8 mouse cellular contexts compared by ENCODE assay signal in genomic region chr13:23411311-23412210, GRCm38 (mm10). TPM values are rescaled to one million over a fixed set of nuclear protein-coding genes. Genes with fewer than 3 reads are reported as not detected.
A peak's percentile ranks its signal among the peaks of the same experiment; 100 is the strongest.
DNase-seq lines count a peak whose midpoint lies in the region; ATAC-seq and TF ChIP-seq lines count a peak whose summit lies in the region.

No protein-coding gene starts in this region.

- no peaks in the 10 kb centered on the region for H3K9me3 ChIP-seq in kidney, embryonic 14.5 days (ENCODE audit: control insufficient read depth, low read length)
- no peaks in the 10 kb centered on the region for H3K9me3 ChIP-seq in MEL (replicated peaks; ENCODE audit: insufficient read depth, low read length)
- no peaks in the 10 kb centered on the region for H3K9me3 ChIP-seq in hindbrain, embryonic 15.5 days
- no peaks in the 10 kb centered on the region for H3K9me3 ChIP-seq in stomach, postnatal 0 days (ENCODE audit: control insufficient read depth, low read length)

- no peak for TF ChIP-seq POLR2A in MEL (IDR thresholded peaks at IDR 0.05; ENCODE audit: control insufficient read depth in 1 of 2, insufficient read depth in 1 of 2, low read depth in 1 of 2, low read length in 2 of 2, poor library complexity in 1 of 2)

- peak; percentile 44; the same call in 1 of the 2 replicates for ATAC-seq in kidney, embryonic 14.5 days (ENCODE audit: low FRiP score, low TSS enrichment)
- ATAC-seq in hindbrain, embryonic 15.5 days (ENCODE audit: low FRiP score, low read depth): peak; percentile 32; the same call in 1 of the 2 replicates
- peak; percentile 51 for ATAC-seq in megakaryocyte progenitor cell, adult 5-6 weeks (replicated peaks; ENCODE audit: poor library complexity)
- no peak for ATAC-seq in stomach, postnatal 0 days (ENCODE audit: low FRiP score, low TSS enrichment)

- TF ChIP-seq EP300 in MEL (IDR thresholded peaks at IDR 0.05; ENCODE audit: low read depth in 1 of 2, low read length in 2 of 2): no peak
- no peak for TF ChIP-seq EP300 in stomach, postnatal 0 days (optimal IDR thresholded peaks at IDR 0.05)

- no peak overlapping the region for H3K27ac ChIP-seq in kidney, embryonic 14.5 days (ENCODE audit: low read depth, low read length)
- no peak overlapping the region for H3K27ac ChIP-seq in MEL (ENCODE audit: control insufficient read depth, low read depth, low read length)
- no peak overlapping the region for H3K27ac ChIP-seq in hindbrain, embryonic 15.5 days (replicated peaks)
- H3K27ac ChIP-seq in stomach, postnatal 0 days (replicated peaks): no peak overlapping the region

- H3K79me2 ChIP-seq in MEL (ENCODE audit: control insufficient read depth, insufficient read depth, low read length, poor library complexity): no peaks in the 10 kb centered on the region

- H3K4me2 ChIP-seq in kidney, embryonic 14.5 days (replicated peaks; ENCODE audit: low read depth, low read length): peak overlapping the region; percentile 66
- H3K4me2 ChIP-seq in hindbrain, embryonic 15.5 days: peak overlapping the region; percentile 70
- H3K4me2 ChIP-seq in stomach, postnatal 0 days (replicated peaks; ENCODE audit: low read depth): peak overlapping the region; percentile 51

- TF ChIP-seq RAD21 in MEL (IDR thresholded peaks at IDR 0.05; ENCODE audit: low read depth, low read length): no peak

- peak in 2 of 3 experiments; percentile 41 to 65; a peak in 4 of 6 replicates for TF ChIP-seq CTCF in MEL (IDR thresholded peaks at IDR 0.05 in 2 of 3, conservative IDR thresholded peaks at IDR 0.05 in 1 of 3; ENCODE audit: control insufficient read depth in 1 of 3, insufficient read depth in 1 of 3, low read depth in 2 of 3, low read length in 3 of 3, poor library complexity in 1 of 3, severe bottlenecking in 1 of 3)
- peak; percentile 8; the same call in 1 of the 2 replicates for TF ChIP-seq CTCF in stomach, postnatal 0 days (IDR thresholded peaks at IDR 0.05; ENCODE audit: low read depth)

- no peaks in the 10 kb centered on the region for H3K36me3 ChIP-seq in kidney, embryonic 14.5 days (ENCODE audit: control insufficient read depth, insufficient read depth, low read length)
- peaks cover 0 to 2% of the 10 kb centered on the region in 2 experiments; a peak in 1 of 4 replicates for H3K36me3 ChIP-seq in MEL (ENCODE audit: control insufficient read depth in 1 of 2, insufficient read depth in 2 of 2, low read length in 2 of 2)
- H3K36me3 ChIP-seq in hindbrain, embryonic 15.5 days: no peaks in the 10 kb centered on the region
- H3K36me3 ChIP-seq in stomach, postnatal 0 days (ENCODE audit: control insufficient read depth, insufficient read depth, low read length): no peaks in the 10 kb centered on the region

- no peak for DNase-seq in kidney, postnatal 4 days
- DNase-seq in MEL (ENCODE audit: low read depth, low spot score): peak; percentile 96
- DNase-seq in embryo, embryonic 10 days (ENCODE audit: low spot score): peak; percentile 81
- DNase-seq in stomach, postnatal 0 days (ENCODE audit: low spot score): no peak
- DNase-seq in kidney, postnatal 10 days: no peak

- peaks cover 6% of the 10 kb centered on the region; the same call in 1 of the 2 replicates for H3K4me1 ChIP-seq in kidney, embryonic 14.5 days (ENCODE audit: control insufficient read depth, insufficient read depth, low read length)
- 0 out of 4 replicates have a peak, but pooled peaks cover 0 to 3% of the 10 kb centered on the region in 2 experiments for H3K4me1 ChIP-seq in MEL (ENCODE audit: control insufficient read depth in 1 of 2, insufficient read depth in 2 of 2, low read length in 2 of 2)
- H3K4me1 ChIP-seq in hindbrain, embryonic 15.5 days (replicated peaks): 0 out of 2 replicates have a peak, but pooled peaks cover 11% of the 10 kb centered on the region
- no peaks in the 10 kb centered on the region for H3K4me1 ChIP-seq in stomach, postnatal 0 days (replicated peaks; ENCODE audit: control insufficient read depth, insufficient read depth)

- no peak overlapping the region for H3K9ac ChIP-seq in kidney, embryonic 14.5 days (ENCODE audit: low read depth, low read length)
- H3K9ac ChIP-seq in MEL (ENCODE audit: control insufficient read depth, low read depth, low read length, poor library complexity, severe bottlenecking): peak overlapping the region; percentile 36
- peak overlapping the region; percentile 41; the same call in 1 of the 2 replicates for H3K9ac ChIP-seq in hindbrain, embryonic 15.5 days
- H3K9ac ChIP-seq in stomach, postnatal 0 days (ENCODE audit: low read length): no peak overlapping the region

- H3K4me3 ChIP-seq in kidney, embryonic 14.5 days (ENCODE audit: low read length): peak overlapping the region; percentile 37
- H3K4me3 ChIP-seq in MEL (ENCODE audit: control insufficient read depth in 1 of 2, insufficient read depth in 1 of 2, low read depth in 2 of 2, low read length in 2 of 2): peak overlapping the region; percentile 36 to 58
- H3K4me3 ChIP-seq in hindbrain, embryonic 15.5 days: peak overlapping the region; percentile 46
- H3K4me3 ChIP-seq in stomach, postnatal 0 days (ENCODE audit: low read depth, low read length): peak overlapping the region; percentile 30

- H3K27me3 ChIP-seq in kidney, embryonic 14.5 days (ENCODE audit: control insufficient read depth, insufficient read depth, low read length): no peaks in the 10 kb centered on the region
- H3K27me3 ChIP-seq in MEL (ENCODE audit: control insufficient read depth in 1 of 2, insufficient read depth in 2 of 2, low read length in 2 of 2): peaks cover 10 to 13% of the 10 kb centered on the region in 2 experiments
- peaks cover 31% of the 10 kb centered on the region for H3K27me3 ChIP-seq in hindbrain, embryonic 15.5 days
- H3K27me3 ChIP-seq in stomach, postnatal 0 days (ENCODE audit: control insufficient read depth, insufficient read depth, low read length): no peaks in the 10 kb centered on the region

- WGBS in kidney, embryonic 14.5 days: 3% methylated on average over 29 of the region's 29 CpGs
- WGBS in hindbrain, embryonic 15.5 days: 3% methylated on average over 29 of the region's 29 CpGs
- WGBS in stomach, postnatal 0 days: 10% methylated on average over 29 of the region's 29 CpGs

TF ChIP-seq in MEL, 35 proteins besides CTCF, POLR2A, EP300 and RAD21 (continues in another document):
- peak; percentile 48 for TF ChIP-seq GATA1 (IDR thresholded peaks at IDR 0.05; ENCODE audit: low read depth, low read length)
- peak; percentile 42; the same call in 1 of the 2 replicates for TF ChIP-seq MXI1 (IDR thresholded peaks at IDR 0.05; ENCODE audit: low read depth, low read length)
- TF ChIP-seq TAL1 (IDR thresholded peaks at IDR 0.05; ENCODE audit: low read length): no peak
- TF ChIP-seq GABPA (IDR thresholded peaks at IDR 0.05; ENCODE audit: low read depth, low read length): no peak
- no peak for TF ChIP-seq ZMIZ1 (IDR thresholded peaks at IDR 0.05; ENCODE audit: low read depth, low read length)
- TF ChIP-seq ZKSCAN1 (IDR thresholded peaks at IDR 0.05; ENCODE audit: low read depth, low read length): no peak
- peak; percentile 74; the same call in 1 of the 2 replicates for TF ChIP-seq MYC (IDR thresholded peaks at IDR 0.05; ENCODE audit: low read depth, low read length)
- TF ChIP-seq ETS1 (IDR thresholded peaks at IDR 0.05; ENCODE audit: low read depth, low read length): no peak; the same call in 1 of the 2 replicates
- no peak; the same call in 1 of the 2 replicates for TF ChIP-seq KAT2A (conservative IDR thresholded peaks at IDR 0.05; ENCODE audit: low read depth, low read length)
- TF ChIP-seq NELFE (IDR thresholded peaks at IDR 0.05; ENCODE audit: low read depth, low read length): no peak
- TF ChIP-seq MAFK (IDR thresholded peaks at IDR 0.05; ENCODE audit: borderline replicate concordance, low read depth, low read length): peak; percentile 85
- no peak for TF ChIP-seq MEF2A (IDR thresholded peaks at IDR 0.05; ENCODE audit: extremely low read depth, insufficient replicate concordance, low read depth, low read length, poor library complexity, severe bottlenecking)
- TF ChIP-seq SMC3 (IDR thresholded peaks at IDR 0.05; ENCODE audit: low read depth, low read length): no peak
- no peak for TF ChIP-seq NRF1 (IDR thresholded peaks at IDR 0.05; ENCODE audit: insufficient read depth, low read depth, low read length, poor library complexity, severe bottlenecking)

RNA-seq across cellular contexts. Expression of gene Abt1, which starts 12.1 kb away (rescaled TPM):
- polyA plus RNA-seq in kidney, embryonic 14.5 days (2014; fragmentation: Nextera tagmentation; extraction: Ambion mirVana): 12.5 and 13.5 TPM in 2 replicates
- total RNA-seq in MEL (2012; rRNA removed): 12.5 and 16.2 TPM in 2 replicates
- polyA plus RNA-seq in MEL (2012; ENCODE audit: insufficient read depth in 1 of 2, insufficient read length in 2 of 2, low read depth in 1 of 2, low replicate concordance in 2 of 2, missing spikeins in 1 of 2): 10 to 100 TPM in 1 of 2 experiments, not detected in 1; 14.2 TPM
- polyA plus RNA-seq in hindbrain, embryonic 15.5 days (2015; fragmentation: Nextera tagmentation; extraction: Ambion mirVana): 8.8 and 9.1 TPM in 2 replicates
- total RNA-seq in megakaryocyte progenitor cell, adult 5-6 weeks (2015): 7.1 and 7.4 TPM in 2 replicates
- 9.5 and 11.0 TPM in 2 replicates for total RNA-seq in megakaryocyte progenitor cell, adult 5-6 weeks (2017)
- 7.1 and 7.4 TPM in 2 replicates for polyA plus RNA-seq in stomach, postnatal 0 days (2015; fragmentation: Nextera tagmentation; extraction: Ambion mirVana)

RNA-seq across cellular contexts. Expression of gene Zfp322a, which starts 42.6 kb away (rescaled TPM):
- polyA plus RNA-seq in kidney, embryonic 14.5 days (2014; fragmentation: Nextera tagmentation; extraction: Ambion mirVana): 43.9 and 55.5 TPM in 2 replicates
- 7.0 and 8.4 TPM in 2 replicates for total RNA-seq in MEL (2012; rRNA removed)
- polyA plus RNA-seq in MEL (2012; ENCODE audit: insufficient read depth in 1 of 2, insufficient read length in 2 of 2, low read depth in 1 of 2, low replicate concordance in 2 of 2, missing spikeins in 1 of 2): 1 to 10 TPM in 1 of 2 experiments, not detected in 1; 5.7 TPM
- 42.8 and 46.5 TPM in 2 replicates for polyA plus RNA-seq in hindbrain, embryonic 15.5 days (2015; fragmentation: Nextera tagmentation; extraction: Ambion mirVana)
- 21.9 and 24.3 TPM in 2 replicates for total RNA-seq in megakaryocyte progenitor cell, adult 5-6 weeks (2015)
- total RNA-seq in megakaryocyte progenitor cell, adult 5-6 weeks (2017): 39.4 and 75.5 TPM in 2 replicates
- polyA plus RNA-seq in stomach, postnatal 0 days (2015; fragmentation: Nextera tagmentation; extraction: Ambion mirVana): 18.1 and 18.9 TPM in 2 replicates

RNA-seq across cellular contexts. Expression of gene Btn1a1, which starts 54.1 kb away (rescaled TPM):
- polyA plus RNA-seq in kidney, embryonic 14.5 days (2014; fragmentation: Nextera tagmentation; extraction: Ambion mirVana): 0.09 TPM in 2 replicates
- total RNA-seq in MEL (2012; rRNA removed): 0.07 TPM in 1 of 2 replicates, not detected in the other
- under 1 TPM in 1 of 2 experiments, not detected in 1; 0.25 TPM for polyA plus RNA-seq in MEL (2012; ENCODE audit: insufficient read depth in 1 of 2, insufficient read length in 2 of 2, low read depth in 1 of 2, low replicate concordance in 2 of 2, missing spikeins in 1 of 2)
- polyA plus RNA-seq in hindbrain, embryonic 15.5 days (2015; fragmentation: Nextera tagmentation; extraction: Ambion mirVana): 0.17 TPM in 1 of 2 replicates, not detected in the other
- total RNA-seq in megakaryocyte progenitor cell, adult 5-6 weeks (2015): not detected in 2 replicates
- not detected in 2 replicates for total RNA-seq in megakaryocyte progenitor cell, adult 5-6 weeks (2017)
- 0.05 TPM in 1 of 2 replicates, not detected in the other for polyA plus RNA-seq in stomach, postnatal 0 days (2015; fragmentation: Nextera tagmentation; extraction: Ambion mirVana)

Comparison
In these comparisons a context has a peak if more than half of its experiments do, and no peak if none do; other contexts are left out.
1. H3K9ac ChIP-seq: peak in MEL (single experiment) and hindbrain, embryonic 15.5 days (single experiment); none in kidney, embryonic 14.5 days (single experiment) and stomach, postnatal 0 days (single experiment).
2. DNase-seq: peak in MEL (single experiment) and embryo, embryonic 10 days (single experiment); none in kidney, postnatal 4 days (0 of 2), stomach, postnatal 0 days (single experiment) and kidney, postnatal 10 days (single experiment).
3. Peak in every context shown above with its lines, with median percentiles within 50 percentile points of each other: H3K4me2 ChIP-seq and H3K4me3 ChIP-seq.